Mouse (Mus musculus): ENCODE measurements around the gene Slc36a3. TPM values are rescaled to one million over a fixed set of nuclear protein-coding genes. Genes with fewer than 3 reads are reported as not detected.
"Not testable (repeated sequence)": the region's sequence is repeated elsewhere in the genome, so short reads cannot be mapped to it uniquely, and the experiment has no call there.

Slc36a3 gene
- polyA plus RNA-seq, 1 experiment from 2014 or later: not detected

DNA sequence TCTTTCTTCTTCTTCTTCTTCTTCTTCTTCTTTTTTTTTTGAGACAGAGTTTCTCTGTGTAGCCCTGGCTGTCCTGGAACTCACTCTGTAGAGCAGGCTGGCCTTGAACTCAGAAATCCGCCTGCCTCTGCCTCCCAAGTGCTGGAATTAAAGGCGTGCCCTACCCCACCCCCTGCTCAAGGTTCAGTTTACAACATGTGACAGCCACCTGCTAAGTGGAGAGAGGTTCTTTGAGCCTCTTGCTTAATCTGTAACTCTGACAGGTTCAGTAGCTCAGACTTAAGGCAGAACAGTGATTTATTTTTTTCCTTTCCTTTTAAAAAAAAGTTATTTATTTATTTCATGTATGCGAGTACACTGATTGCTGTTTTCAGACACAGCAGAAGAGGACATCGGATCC lies 55.2 kb downstream of the Slc36a3 start:
- H3K4me2 ChIP-seq; H3K27ac ChIP-seq (ENCODE audit: low read depth, low read length); DNase-seq (ENCODE audit: low spot score, missing footprints); H3K4me3 ChIP-seq (ENCODE audit: low read depth, low read length); H3K9me3 ChIP-seq (ENCODE audit: control insufficient read depth, low read length); H3K27me3 ChIP-seq (ENCODE audit: control insufficient read depth, insufficient read depth, low read length); ATAC-seq (ENCODE audit: low FRiP score); H3K9ac ChIP-seq (ENCODE audit: low read length); H3K4me1 ChIP-seq (ENCODE audit: control insufficient read depth, insufficient read depth, low read length); H3K36me3 ChIP-seq (ENCODE audit: control insufficient read depth, insufficient read depth, low read length): not testable (repeated sequence)
- 88% methylated on average over 4 of the region's 4 CpGs for WGBS

DNA sequence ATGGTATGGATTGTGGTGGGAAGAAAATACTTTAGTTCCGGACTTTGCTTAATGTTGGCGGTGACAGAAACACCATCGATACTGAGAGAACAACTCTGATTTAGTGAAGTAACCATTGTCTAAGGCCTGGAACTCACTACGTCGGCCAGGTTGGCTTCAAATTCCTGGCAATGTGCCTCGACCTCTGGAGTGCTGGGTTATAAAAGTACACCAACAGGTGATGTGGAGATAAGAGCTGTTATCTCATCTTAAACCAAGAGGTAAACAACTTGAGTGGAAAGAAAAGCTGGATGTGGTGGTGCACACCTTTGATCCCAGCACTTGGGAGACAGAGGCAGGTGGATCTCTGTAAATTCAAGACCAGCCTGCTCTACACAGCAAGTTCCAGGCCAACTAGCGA lies 58.4 kb downstream of the Slc36a3 start:
- Histone ChIP-seq H3K27ac (ENCODE audit: low read depth, low read length) (no peak overlapping the region), H3K4me1 (ENCODE audit: control insufficient read depth, insufficient read depth, low read length) (no peaks in the 10 kb centered on the region), H3K36me3 (ENCODE audit: control insufficient read depth, insufficient read depth, low read length) (no peaks in the 10 kb centered on the region), H3K27me3 (ENCODE audit: control insufficient read depth, insufficient read depth, low read length) (no peaks in the 10 kb centered on the region), H3K9me3 (ENCODE audit: control insufficient read depth, low read length) (no peaks in the 10 kb centered on the region), H3K4me2 (no peak overlapping the region), H3K4me3 (ENCODE audit: low read depth, low read length) (no peak overlapping the region), H3K9ac (ENCODE audit: low read length) (no peak overlapping the region)
- ATAC-seq (ENCODE audit: low FRiP score): no peak
- 88% methylated on average over 7 of the region's 7 CpGs for WGBS
- DNase-seq (ENCODE audit: low spot score, missing footprints): no peak

DNA sequence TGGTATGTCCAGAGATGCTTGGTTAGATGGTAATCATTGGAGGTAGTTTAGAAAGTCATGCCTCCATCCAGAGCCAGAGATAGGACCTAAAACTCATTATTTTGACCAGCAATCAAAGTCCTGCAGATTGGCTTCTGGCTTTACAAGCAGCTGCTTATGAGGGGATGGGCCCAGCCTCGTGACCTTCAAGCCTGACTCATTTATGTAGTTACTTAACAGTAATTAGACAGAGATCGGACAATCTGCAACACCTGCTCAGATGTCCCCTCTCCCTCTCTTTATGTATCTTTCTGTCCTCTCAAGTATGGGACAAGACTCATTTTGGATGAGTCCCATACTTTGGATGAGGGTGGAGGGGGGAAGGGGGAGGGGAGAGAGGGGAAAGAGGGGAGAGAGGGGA lies 61.6 kb downstream of the Slc36a3 start:
- no peaks in the 10 kb centered on the region for H3K36me3 ChIP-seq (ENCODE audit: control insufficient read depth, insufficient read depth, low read length)
- no peak overlapping the region for H3K4me2 ChIP-seq
- WGBS: 84% methylated on average over 2 of the region's 2 CpGs
- no peak overlapping the region for H3K27ac ChIP-seq (ENCODE audit: low read depth, low read length)
- ATAC-seq (ENCODE audit: low FRiP score): no peak
- no peaks in the 10 kb centered on the region for H3K4me1 ChIP-seq (ENCODE audit: control insufficient read depth, insufficient read depth, low read length)
- no peak overlapping the region for H3K9ac ChIP-seq (ENCODE audit: low read length)
- H3K9me3 ChIP-seq (ENCODE audit: control insufficient read depth, low read length): no peaks in the 10 kb centered on the region
- no peak for DNase-seq (ENCODE audit: low spot score, missing footprints)
- no peak overlapping the region for H3K4me3 ChIP-seq (ENCODE audit: low read depth, low read length)
- H3K27me3 ChIP-seq (ENCODE audit: control insufficient read depth, insufficient read depth, low read length): no peaks in the 10 kb centered on the region

DNA sequence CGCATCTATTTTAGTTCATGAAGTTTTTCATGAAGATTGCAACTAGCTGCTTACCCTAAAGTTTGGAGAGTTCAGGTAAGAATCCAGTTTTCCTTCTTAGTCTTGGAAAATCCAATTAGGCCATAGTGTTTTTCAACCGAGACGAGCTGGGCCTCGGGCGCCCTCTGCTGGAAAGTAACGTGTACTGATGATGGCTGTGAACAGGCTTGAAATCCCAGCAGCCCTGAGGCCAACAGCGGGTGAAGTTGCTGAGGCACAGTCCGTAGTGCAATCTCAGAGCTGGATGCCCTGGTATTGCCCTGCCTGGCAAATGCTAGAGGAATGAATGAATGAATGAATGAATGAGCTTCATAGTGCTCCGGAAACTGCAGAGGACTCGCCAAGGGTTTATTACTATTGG lies 64.5 kb downstream of the Slc36a3 start:
- H3K36me3 ChIP-seq (ENCODE audit: control insufficient read depth, insufficient read depth, low read length): no peaks in the 10 kb centered on the region
- no peak overlapping the region for H3K4me3 ChIP-seq (ENCODE audit: low read depth, low read length)
- no peak overlapping the region for H3K27ac ChIP-seq (ENCODE audit: low read depth, low read length)
- no peak overlapping the region for H3K9ac ChIP-seq (ENCODE audit: low read length)
- DNase-seq (ENCODE audit: low spot score, missing footprints) (peak; percentile 97), ATAC-seq (ENCODE audit: low FRiP score) (0 out of 2 replicates have a peak, but pooled peaks have one; percentile 57)
- no peaks in the 10 kb centered on the region for H3K27me3 ChIP-seq (ENCODE audit: control insufficient read depth, insufficient read depth, low read length)
- no peak overlapping the region for H3K4me2 ChIP-seq
- no peaks in the 10 kb centered on the region for H3K4me1 ChIP-seq (ENCODE audit: control insufficient read depth, insufficient read depth, low read length)
- 7% methylated on average over 10 of the region's 10 CpGs for WGBS
- no peaks in the 10 kb centered on the region for H3K9me3 ChIP-seq (ENCODE audit: control insufficient read depth, low read length)

DNA sequence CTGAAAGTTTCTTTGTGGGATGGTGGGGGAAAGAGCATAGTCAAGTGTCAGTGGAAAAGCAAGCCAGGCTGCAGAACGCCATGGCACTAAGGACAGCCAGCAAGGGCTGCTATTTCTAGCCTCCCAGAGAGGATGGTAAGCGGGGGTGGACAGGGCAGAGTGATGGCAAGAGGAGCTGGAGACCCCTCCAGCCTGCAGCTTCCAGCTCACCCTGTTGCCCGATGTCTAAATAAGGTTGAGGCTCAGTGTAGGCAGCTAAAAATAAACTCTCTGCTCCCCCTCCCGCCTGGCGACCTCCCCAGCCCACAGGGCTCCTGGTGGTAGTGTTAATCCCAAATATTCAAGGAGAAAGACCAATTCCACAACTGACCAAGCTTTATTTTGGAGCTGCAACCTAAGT lies 66.1 kb downstream of the Slc36a3 start:
- Histone ChIP-seq H3K4me1 (ENCODE audit: control insufficient read depth, insufficient read depth, low read length) (no peaks in the 10 kb centered on the region), H3K9me3 (ENCODE audit: control insufficient read depth, low read length) (no peaks in the 10 kb centered on the region), H3K27ac (ENCODE audit: low read depth, low read length) (no peak overlapping the region), H3K36me3 (ENCODE audit: control insufficient read depth, insufficient read depth, low read length) (no peaks in the 10 kb centered on the region), H3K9ac (ENCODE audit: low read length) (no peak overlapping the region), H3K4me2 (no peak overlapping the region), H3K4me3 (ENCODE audit: low read depth, low read length) (no peak overlapping the region), H3K27me3 (ENCODE audit: control insufficient read depth, insufficient read depth, low read length) (no peaks in the 10 kb centered on the region)
- WGBS: 61% methylated on average over 5 of the region's 5 CpGs
- DNase-seq (ENCODE audit: low spot score, missing footprints) (no peak), ATAC-seq (ENCODE audit: low FRiP score) (no peak)

DNA sequence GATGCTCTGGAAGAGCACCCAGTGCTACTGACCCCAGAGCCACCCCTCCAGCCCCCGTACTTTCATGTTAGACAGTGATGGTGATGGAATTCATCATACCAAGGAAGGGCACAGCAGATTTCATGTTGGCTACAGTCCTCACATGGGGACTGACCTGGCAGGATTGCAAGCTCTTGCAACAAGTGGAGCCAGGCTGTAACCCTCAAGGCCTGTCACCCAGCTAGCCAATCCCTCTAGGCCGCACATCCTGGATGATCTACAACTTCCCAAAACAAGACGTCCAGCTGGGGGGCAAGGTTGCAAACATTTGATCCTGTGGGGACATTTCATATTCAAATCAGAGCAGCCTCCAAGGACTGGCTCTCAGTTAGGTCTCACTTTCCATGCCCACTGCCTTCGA lies 66.9 kb downstream of the Slc36a3 start:
- Histone ChIP-seq H3K4me1 (ENCODE audit: control insufficient read depth, insufficient read depth, low read length) (no peaks in the 10 kb centered on the region), H3K9me3 (ENCODE audit: control insufficient read depth, low read length) (no peaks in the 10 kb centered on the region; the same call in 1 of the 2 replicates), H3K4me3 (ENCODE audit: low read depth, low read length) (no peak overlapping the region), H3K9ac (ENCODE audit: low read length) (no peak overlapping the region), H3K36me3 (ENCODE audit: control insufficient read depth, insufficient read depth, low read length) (no peaks in the 10 kb centered on the region), H3K27ac (ENCODE audit: low read depth, low read length) (no peak overlapping the region), H3K4me2 (no peak overlapping the region), H3K27me3 (ENCODE audit: control insufficient read depth, insufficient read depth, low read length) (no peaks in the 10 kb centered on the region)
- DNase-seq (ENCODE audit: low spot score, missing footprints) (no peak), ATAC-seq (ENCODE audit: low FRiP score) (no peak)
- WGBS: 77% methylated on average over 4 of the region's 4 CpGs

DNA sequence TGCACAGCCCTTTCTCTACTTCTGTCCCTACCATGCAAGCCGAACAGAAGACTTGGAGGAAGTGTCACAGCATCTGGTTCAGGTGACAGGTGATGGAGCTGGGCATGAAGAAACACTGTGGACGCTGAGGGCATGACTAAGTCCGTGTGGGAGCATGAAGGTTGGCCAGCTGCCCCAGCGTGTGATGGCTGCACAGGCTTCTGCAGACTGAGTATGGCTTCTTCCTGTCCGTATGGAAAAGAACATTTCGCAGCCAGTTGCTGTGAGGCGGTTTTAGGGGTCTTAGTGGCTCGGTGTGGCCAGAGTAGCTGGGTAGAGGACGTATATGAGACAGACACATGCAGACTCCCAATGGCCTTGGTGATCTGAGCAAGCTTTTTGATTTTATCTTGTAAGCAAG lies 70.3 kb downstream of the Slc36a3 start:
- Histone ChIP-seq H3K27me3 (ENCODE audit: control insufficient read depth, insufficient read depth, low read length) (peaks cover 18% of the 10 kb centered on the region), H3K9ac (ENCODE audit: low read length) (no peak overlapping the region), H3K4me1 (ENCODE audit: control insufficient read depth, insufficient read depth, low read length) (peaks cover 5% of the 10 kb centered on the region), H3K27ac (ENCODE audit: low read depth, low read length) (no peak overlapping the region), H3K4me2 (no peak overlapping the region), H3K4me3 (ENCODE audit: low read depth, low read length) (no peak overlapping the region), H3K36me3 (ENCODE audit: control insufficient read depth, insufficient read depth, low read length) (no peaks in the 10 kb centered on the region), H3K9me3 (ENCODE audit: control insufficient read depth, low read length) (no peaks in the 10 kb centered on the region; the same call in 1 of the 2 replicates)
- no peak for ATAC-seq (ENCODE audit: low FRiP score)
- no peak for DNase-seq (ENCODE audit: low spot score, missing footprints)
- 92% methylated on average over 9 of the region's 9 CpGs for WGBS

DNA sequence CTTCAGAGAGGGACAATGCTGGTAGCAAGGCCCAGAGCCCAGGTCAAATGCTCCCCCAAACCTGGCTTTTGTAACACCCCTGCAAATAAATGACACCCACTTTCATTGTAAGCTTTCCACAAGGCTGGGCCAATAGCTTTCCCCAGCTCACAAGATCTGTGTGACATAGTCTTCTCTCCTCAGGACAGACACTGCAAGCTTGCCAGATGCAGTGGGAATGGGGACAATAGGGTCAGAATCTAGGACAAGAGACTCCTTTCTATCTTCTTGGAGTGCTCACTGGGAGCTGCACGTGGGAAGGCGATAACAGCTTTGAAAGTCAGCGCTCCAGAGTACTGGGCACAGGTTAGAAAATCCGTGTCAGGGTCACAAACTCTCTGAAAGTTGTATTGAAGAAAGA lies 72.3 kb downstream of the Slc36a3 start:
- 72% methylated on average over 4 of the region's 4 CpGs for WGBS
- Histone ChIP-seq H3K36me3 (ENCODE audit: control insufficient read depth, insufficient read depth, low read length) (no peaks in the 10 kb centered on the region), H3K27me3 (ENCODE audit: control insufficient read depth, insufficient read depth, low read length) (peaks cover 18% of the 10 kb centered on the region), H3K4me1 (ENCODE audit: control insufficient read depth, insufficient read depth, low read length) (peaks cover 5% of the 10 kb centered on the region), H3K27ac (ENCODE audit: low read depth, low read length) (no peak overlapping the region), H3K4me2 (no peak overlapping the region), H3K4me3 (ENCODE audit: low read depth, low read length) (no peak overlapping the region), H3K9me3 (ENCODE audit: control insufficient read depth, low read length) (no peaks in the 10 kb centered on the region; the same call in 1 of the 2 replicates), H3K9ac (ENCODE audit: low read length) (no peak overlapping the region)
- ATAC-seq (ENCODE audit: low FRiP score): no peak
- no peak for DNase-seq (ENCODE audit: low spot score, missing footprints)

DNA sequence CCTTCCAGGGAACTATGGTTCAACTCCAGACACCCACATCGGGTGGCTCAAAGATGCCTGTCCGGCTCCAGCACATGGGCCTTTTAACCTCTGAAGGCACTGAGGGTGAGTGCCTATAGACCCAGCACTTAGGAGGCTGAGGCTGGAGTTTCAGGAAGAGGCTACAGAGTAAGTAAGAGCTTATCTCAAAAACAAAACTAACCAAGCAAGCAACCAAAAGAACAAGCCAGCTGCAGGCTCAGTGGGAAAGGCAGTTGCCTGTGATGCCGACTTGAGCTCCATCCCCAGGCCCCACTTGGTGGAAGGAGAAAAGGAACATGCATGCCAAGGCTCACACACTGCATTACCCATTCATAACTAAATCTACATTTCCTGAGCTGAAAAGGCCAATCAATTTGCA lies 73.0 kb downstream of the Slc36a3 start:
- ATAC-seq (ENCODE audit: low FRiP score) (no peak), DNase-seq (ENCODE audit: low spot score, missing footprints) (peak; percentile 88)
- no peak overlapping the region; the same call in 1 of the 2 replicates for H3K4me2 ChIP-seq
- H3K9me3 ChIP-seq (ENCODE audit: control insufficient read depth, low read length): no peaks in the 10 kb centered on the region; the same call in 1 of the 2 replicates
- no peaks in the 10 kb centered on the region for H3K36me3 ChIP-seq (ENCODE audit: control insufficient read depth, insufficient read depth, low read length)
- H3K27me3 ChIP-seq (ENCODE audit: control insufficient read depth, insufficient read depth, low read length): peaks cover 18% of the 10 kb centered on the region
- peaks cover 5% of the 10 kb centered on the region for H3K4me1 ChIP-seq (ENCODE audit: control insufficient read depth, insufficient read depth, low read length)
- no peak overlapping the region for H3K4me3 ChIP-seq (ENCODE audit: low read depth, low read length)
- no peak overlapping the region for H3K9ac ChIP-seq (ENCODE audit: low read length)
- 65% methylated on average over 3 of the region's 3 CpGs for whole genome bisulfite sequencing
- H3K27ac ChIP-seq (ENCODE audit: low read depth, low read length): no peak overlapping the region
